ENCODE assay signal across 11 mouse cellular contexts in genomic region chr2:167844556-167844955, GRCm38 (mm10).
A peak's percentile ranks its signal among the peaks of the same experiment; 100 is the strongest.
DNase-seq lines count a peak whose midpoint lies in the region; ATAC-seq and TF ChIP-seq lines count a peak whose summit lies in the region.
"Had no signal": no experiment of that assay in that cellular context is flagged by ENCODE, and none has a peak within 500 bp of the region (broad histone marks: within the 10 kb centered on the region; RNA-seq: fewer than 3 reads in every experiment).

No protein-coding gene starts in this region.

- no peak overlapping the region for H3K4me3 ChIP-seq in liver, adult 2 months (ENCODE audit: insufficient read depth, low read depth, low read length)
- no peak overlapping the region for H3K4me3 ChIP-seq in liver, embryonic 12.5 days
- H3K4me3 ChIP-seq in brown adipose tissue, adult 24 weeks (ENCODE audit: insufficient read depth, low read depth, low read length): no peak overlapping the region
- no peak overlapping the region for H3K4me3 ChIP-seq in heart, postnatal 0 days (ENCODE audit: low read depth, low read length)
- H3K4me3 ChIP-seq in lung, embryonic 16.5 days (ENCODE audit: low read length): no peak overlapping the region
- H3K4me3 ChIP-seq: embryonic facial prominence, embryonic 15.5 days; liver, embryonic 13.5 days had no signal

- 13% methylated on average over 7 of the region's 7 CpGs for WGBS in liver, adult 2 months
- 70% methylated on average over 7 of the region's 7 CpGs for WGBS in liver, embryonic 12.5 days (ENCODE audit: insufficient replicate concordance)
- 34% methylated on average over 7 of the region's 7 CpGs for WGBS in heart, postnatal 0 days
- 59% methylated on average over 7 of the region's 7 CpGs for WGBS in lung, embryonic 16.5 days

- peaks cover 44% of the 10 kb centered on the region for H3K4me1 ChIP-seq in liver, adult 2 months (ENCODE audit: control insufficient read depth, insufficient read depth, low read length)
- H3K4me1 ChIP-seq in liver, embryonic 12.5 days: peaks cover 50% of the 10 kb centered on the region
- peaks cover 12% of the 10 kb centered on the region for H3K4me1 ChIP-seq in brown adipose tissue, adult 24 weeks (ENCODE audit: control insufficient read depth, insufficient read depth, insufficient read length, low read length)
- H3K4me1 ChIP-seq in heart, postnatal 0 days (ENCODE audit: control insufficient read depth, insufficient read depth): peaks cover 31% of the 10 kb centered on the region
- peaks cover 45% of the 10 kb centered on the region for H3K4me1 ChIP-seq in lung, embryonic 16.5 days (replicated peaks; ENCODE audit: control insufficient read depth, insufficient read depth, low read length)

- TF ChIP-seq EP300 in heart, postnatal 0 days (IDR thresholded peaks at IDR 0.05; ENCODE audit: low read depth): peak; percentile 100

- TF ChIP-seq POLR2A in liver, adult 2 months (IDR thresholded peaks at IDR 0.05; ENCODE audit: extremely low read depth, insufficient read depth, low read length): no peak

- H3K36me3 ChIP-seq in liver, adult 2 months (ENCODE audit: control insufficient read depth, insufficient read depth, low read length): no peaks in the 10 kb centered on the region
- no peaks in the 10 kb centered on the region for H3K36me3 ChIP-seq in liver, embryonic 12.5 days
- no peaks in the 10 kb centered on the region for H3K36me3 ChIP-seq in heart, postnatal 0 days (replicated peaks; ENCODE audit: control insufficient read depth, insufficient read depth, low read length)
- H3K36me3 ChIP-seq in lung, embryonic 16.5 days (ENCODE audit: control insufficient read depth, insufficient read depth, low read length): no peaks in the 10 kb centered on the region
- H3K36me3 ChIP-seq: embryonic facial prominence, embryonic 15.5 days; liver, embryonic 13.5 days had no signal

- H3K9me3 ChIP-seq in liver, embryonic 12.5 days (replicated peaks): no peaks in the 10 kb centered on the region
- H3K9me3 ChIP-seq in heart, postnatal 0 days (replicated peaks; ENCODE audit: control insufficient read depth, low read length): no peaks in the 10 kb centered on the region
- H3K9me3 ChIP-seq in lung, embryonic 16.5 days (ENCODE audit: control insufficient read depth, low read length): no peaks in the 10 kb centered on the region
- H3K9me3 ChIP-seq: embryonic facial prominence, embryonic 15.5 days; liver, embryonic 13.5 days had no signal

- peak overlapping the region; percentile 97 for H3K27ac ChIP-seq in liver, adult 2 months (replicated peaks; ENCODE audit: insufficient read depth, low read depth, low read length)
- H3K27ac ChIP-seq in liver, embryonic 12.5 days: no peak overlapping the region
- H3K27ac ChIP-seq in brown adipose tissue, adult 24 weeks (replicated peaks; ENCODE audit: low read depth, low read length): peak overlapping the region; percentile 73
- H3K27ac ChIP-seq in heart, postnatal 0 days (ENCODE audit: low read depth): peak overlapping the region; percentile 85
- peak overlapping the region; percentile 81 for H3K27ac ChIP-seq in lung, embryonic 16.5 days (ENCODE audit: low read length)
- H3K27ac ChIP-seq: embryonic facial prominence, embryonic 15.5 days; liver, embryonic 13.5 days had no signal

- no peak for ATAC-seq in liver, embryonic 12.5 days
- peak; percentile 87 for ATAC-seq in heart, postnatal 0 days (ENCODE audit: insufficient read depth, low read depth)
- peak; percentile 19; the same call in 1 of the 2 replicates for ATAC-seq in lung, embryonic 16.5 days (ENCODE audit: low read depth)

- no peak overlapping the region for H3K4me2 ChIP-seq in liver, embryonic 12.5 days
- H3K4me2 ChIP-seq in heart, postnatal 0 days (ENCODE audit: low read depth, low read length): no peak overlapping the region
- no peak overlapping the region for H3K4me2 ChIP-seq in lung, embryonic 16.5 days (ENCODE audit: low read depth, low read length)
- H3K4me2 ChIP-seq: embryonic facial prominence, embryonic 15.5 days; liver, embryonic 13.5 days had no signal

- no peaks in the 10 kb centered on the region for H3K79me2 ChIP-seq in liver, adult 2 months (ENCODE audit: control insufficient read depth, insufficient read depth, low read length)

- peak overlapping the region; percentile 33 for H3K9ac ChIP-seq in liver, adult 2 months (ENCODE audit: low read depth, low read length)
- no peak overlapping the region for H3K9ac ChIP-seq in liver, embryonic 12.5 days
- H3K9ac ChIP-seq in heart, postnatal 0 days (replicated peaks; ENCODE audit: low read depth, low read length): no peak overlapping the region
- H3K9ac ChIP-seq in lung, embryonic 16.5 days (ENCODE audit: low read length): peak overlapping the region; percentile 21; the same call in 1 of the 2 replicates
- H3K9ac ChIP-seq: embryonic facial prominence, embryonic 15.5 days; liver, embryonic 13.5 days had no signal

- peak; percentile 96 for DNase-seq in liver, adult 2 months (ENCODE audit: extremely low read depth, low read depth, low spot score)
- DNase-seq in heart, postnatal 0 days (ENCODE audit: low spot score): peak; percentile 87
- no peak for DNase-seq in cerebellum, adult 8-10 months
- no peak for DNase-seq in urinary bladder, postnatal 25 days (ENCODE audit: low spot score)
- no peak for DNase-seq in cerebellum, adult 11-12 months
- DNase-seq: liver, embryonic 13.5 days; retina, postnatal 1 day had no signal

- no peak for TF ChIP-seq CTCF in liver, adult 2 months (IDR thresholded peaks at IDR 0.05; ENCODE audit: low read depth, low read length)
- no peak for TF ChIP-seq CTCF in heart, postnatal 0 days (IDR thresholded peaks at IDR 0.05; ENCODE audit: low read depth)

- no peaks in the 10 kb centered on the region for H3K27me3 ChIP-seq in liver, adult 2 months (ENCODE audit: control insufficient read depth, insufficient read depth, low read length)
- H3K27me3 ChIP-seq in liver, embryonic 12.5 days (replicated peaks): peaks cover 29% of the 10 kb centered on the region
- no peaks in the 10 kb centered on the region for H3K27me3 ChIP-seq in heart, postnatal 0 days (ENCODE audit: control insufficient read depth, insufficient read depth, low read length)
- H3K27me3 ChIP-seq in lung, embryonic 16.5 days (ENCODE audit: control insufficient read depth, insufficient read depth, low read depth, low read length): no peaks in the 10 kb centered on the region
- H3K27me3 ChIP-seq: embryonic facial prominence, embryonic 15.5 days; liver, embryonic 13.5 days had no signal

Comparison
In these comparisons a context has a peak if more than half of its experiments do, and no peak if none do; other contexts are left out.
1. H3K9ac ChIP-seq: peak in liver, adult 2 months (single experiment) and lung, embryonic 16.5 days (single experiment); none in liver, embryonic 12.5 days (single experiment) and heart, postnatal 0 days (single experiment).
2. DNase-seq: peak in liver, adult 2 months (single experiment) and heart, postnatal 0 days (single experiment); none in cerebellum, adult 8-10 months (single experiment), urinary bladder, postnatal 25 days (single experiment) and cerebellum, adult 11-12 months (single experiment).